Comparison of ENCODE assay signal across 9 mouse cellular contexts in genomic region chr10:126809587-126809986, GRCm38 (mm10).
DNase-seq lines count a peak whose midpoint lies in the region; ATAC-seq and TF ChIP-seq lines count a peak whose summit lies in the region.
"Had no signal": no experiment of that assay in that cellular context is flagged by ENCODE, and none has a peak within 500 bp of the region (broad histone marks: within the 10 kb centered on the region; RNA-seq: fewer than 3 reads in every experiment).

No protein-coding gene starts in this region.

- TF ChIP-seq POLR2A in bone marrow macrophage, adult 2 months (IDR thresholded peaks at IDR 0.05; ENCODE audit: borderline replicate concordance, low read depth, low read length), result no peak
- no peak for TF ChIP-seq POLR2A in small intestine, adult 2 months (IDR thresholded peaks at IDR 0.05; ENCODE audit: low read depth, low read length)

- H3K9ac ChIP-seq in heart, embryonic 14.5 days (ENCODE audit: low read length), result 0 out of 2 replicates have a peak overlapping the region, but pooled peaks have one; percentile 8
- no peak overlapping the region for H3K9ac ChIP-seq in forebrain, embryonic 11.5 days (ENCODE audit: low read length)

- H3K4me1 ChIP-seq in heart, embryonic 14.5 days (ENCODE audit: control insufficient read depth in 2 of 2, insufficient read depth in 2 of 2, low read length in 2 of 2), result no peaks in the 10 kb centered on the region; a peak in 2 of 4 replicates
- H3K4me1 ChIP-seq in bone marrow macrophage, adult 2 months (ENCODE audit: control insufficient read depth, insufficient read depth, low read length), result 0 out of 2 replicates have a peak, but pooled peaks cover 2% of the 10 kb centered on the region
- H3K4me1 ChIP-seq in forebrain, embryonic 11.5 days (replicated peaks; ENCODE audit: control insufficient read depth, insufficient read depth, low read length), result no peaks in the 10 kb centered on the region
- no peaks in the 10 kb centered on the region for H3K4me1 ChIP-seq in small intestine, adult 2 months (ENCODE audit: control insufficient read depth, insufficient read depth, insufficient read length, low read length)

- peak overlapping the region; percentile 55 for H3K4me2 ChIP-seq in heart, embryonic 14.5 days (ENCODE audit: low read length)
- peak overlapping the region; percentile 33; the same call in 1 of the 2 replicates for H3K4me2 ChIP-seq in forebrain, embryonic 11.5 days (ENCODE audit: low read depth, low read length, severe bottlenecking)

- no peak overlapping the region for H3K27ac ChIP-seq in heart, embryonic 14.5 days (replicated peaks in 1 of 2; ENCODE audit: control insufficient read depth in 1 of 2, insufficient read depth in 1 of 2, low read depth in 2 of 2, low read length in 2 of 2)
- H3K27ac ChIP-seq in bone marrow macrophage, adult 2 months (ENCODE audit: insufficient read depth, low read depth, low read length), result no peak overlapping the region
- no peak overlapping the region for H3K27ac ChIP-seq in forebrain, embryonic 11.5 days (ENCODE audit: low read depth, low read length)
- H3K27ac ChIP-seq in small intestine, adult 2 months (ENCODE audit: insufficient read depth, low read depth, low read length), result no peak overlapping the region
- H3K27ac ChIP-seq: macrophage had no signal

- 46% methylated on average over 17 of the region's 17 CpGs for WGBS in heart, embryonic 14.5 days
- WGBS in forebrain, embryonic 11.5 days, result 61% methylated on average over 17 of the region's 17 CpGs
- 38% methylated on average over 17 of the region's 17 CpGs for WGBS in small intestine, adult 2 months

- no peaks in the 10 kb centered on the region for H3K36me3 ChIP-seq in heart, embryonic 14.5 days (ENCODE audit: control insufficient read depth, insufficient read depth, low read length)
- no peaks in the 10 kb centered on the region for H3K36me3 ChIP-seq in forebrain, embryonic 11.5 days (ENCODE audit: control insufficient read depth, insufficient read depth, low read length)
- H3K36me3 ChIP-seq in small intestine, adult 2 months (ENCODE audit: control insufficient read depth, insufficient read depth, low read length), result no peaks in the 10 kb centered on the region

- H3K4me3 ChIP-seq in heart, embryonic 14.5 days (ENCODE audit: control insufficient read depth in 1 of 2, insufficient read depth in 1 of 2, low read depth in 1 of 2, low read length in 2 of 2), result peak overlapping the region; percentile 25 to 38
- peak overlapping the region; percentile 64 for H3K4me3 ChIP-seq in bone marrow macrophage, adult 2 months (ENCODE audit: insufficient read depth, low read length)
- H3K4me3 ChIP-seq in forebrain, embryonic 11.5 days (ENCODE audit: low read depth, low read length), result no peak overlapping the region
- peak overlapping the region; percentile 25 for H3K4me3 ChIP-seq in small intestine, adult 2 months (ENCODE audit: low read depth, low read length)

- 0 out of 2 replicates have a peak, but pooled peaks cover 3% of the 10 kb centered on the region for H3K9me3 ChIP-seq in heart, embryonic 14.5 days (ENCODE audit: control insufficient read depth, low read length)
- no peaks in the 10 kb centered on the region for H3K9me3 ChIP-seq in forebrain, embryonic 11.5 days (ENCODE audit: control insufficient read depth, low read length)

- DNase-seq in heart, adult 9 months (ENCODE audit: low spot score in 2 of 2), result no peak
- peak; percentile 51 for DNase-seq in forebrain, embryonic 11.5 days (ENCODE audit: low spot score)
- peak; percentile 32 to 75 for DNase-seq in layer of hippocampus, adult 18-20 months (ENCODE audit: low spot score in 2 of 2)
- DNase-seq in lung, postnatal 10 days, result peak; percentile 5
- DNase-seq in adrenal gland, postnatal 4 days (ENCODE audit: low spot score in 2 of 2), result no peak

- no peak; the same call in 1 of the 2 replicates for TF ChIP-seq CTCF in bone marrow macrophage, adult 2 months (IDR thresholded peaks at IDR 0.05; ENCODE audit: low read depth, low read length)
- no peak for TF ChIP-seq CTCF in small intestine, adult 2 months (IDR thresholded peaks at IDR 0.05; ENCODE audit: extremely low read depth, insufficient read length, insufficient replicate concordance, low read depth, low read length)

- no peaks in the 10 kb centered on the region for H3K27me3 ChIP-seq in heart, embryonic 14.5 days (ENCODE audit: control insufficient read depth, insufficient read depth, low read length)
- no peaks in the 10 kb centered on the region for H3K27me3 ChIP-seq in forebrain, embryonic 11.5 days (ENCODE audit: control insufficient read depth, insufficient read depth, low read length)
- H3K27me3 ChIP-seq in small intestine, adult 2 months (ENCODE audit: control insufficient read depth, insufficient read depth, low read length), result no peaks in the 10 kb centered on the region

- ATAC-seq in heart, embryonic 14.5 days (ENCODE audit: insufficient number of reproducible peaks, insufficient read depth, low FRiP score, low read depth), result no peak
- ATAC-seq in forebrain, embryonic 11.5 days (replicated peaks; ENCODE audit: low FRiP score), result peak; percentile 43

Comparison
In these comparisons a context has a peak if more than half of its experiments do, and no peak if none do; other contexts are left out.
1. DNase-seq: peak in forebrain, embryonic 11.5 days (single experiment), layer of hippocampus, adult 18-20 months (2 of 2) and lung, postnatal 10 days (single experiment); none in heart, adult 9 months (0 of 2) and adrenal gland, postnatal 4 days (0 of 2).